Mouse (Mus musculus): Measurements from ENCODE around the gene Aqp7.
A peak's percentile ranks its signal among the peaks of the same experiment; 100 is the strongest.

The Aqp7 gene

GRCm38 (mm10) chr4:41063894-41064673, 16.1 kb upstream of the Aqp7 start:
- no peak for DNase-seq (ENCODE audit: extremely low read depth, insufficient read length, low spot score)

DNA sequence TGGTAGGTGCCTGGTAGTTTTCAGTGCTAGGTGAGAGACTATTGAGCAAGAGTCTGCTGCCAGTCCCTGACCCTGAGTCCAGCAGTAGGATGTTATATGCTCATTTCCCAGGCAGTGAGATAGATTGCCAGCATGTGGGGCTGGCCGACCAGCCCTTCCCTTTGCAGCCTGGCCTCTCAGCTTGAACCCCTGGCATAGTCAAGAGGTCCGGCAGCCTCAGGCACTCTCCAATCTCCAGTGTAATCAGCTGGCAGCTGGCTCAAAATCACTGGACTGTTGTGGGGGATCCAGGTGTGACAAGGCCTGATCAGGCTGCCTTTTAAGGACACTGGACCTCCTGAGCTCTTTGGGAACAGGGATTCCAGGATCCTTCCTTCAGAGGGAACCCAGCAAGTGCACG, 15.4 kb upstream of the Aqp7 start:
- no peak for DNase-seq (ENCODE audit: extremely low read depth, insufficient read length, low spot score)

- peak; percentile 35 for DNase-seq (ENCODE audit: extremely low read depth, insufficient read length, low spot score)
Observed at GRCm38 (mm10) chr4:41057361-41057760, 9.4 kb upstream of the Aqp7 start.

DNA sequence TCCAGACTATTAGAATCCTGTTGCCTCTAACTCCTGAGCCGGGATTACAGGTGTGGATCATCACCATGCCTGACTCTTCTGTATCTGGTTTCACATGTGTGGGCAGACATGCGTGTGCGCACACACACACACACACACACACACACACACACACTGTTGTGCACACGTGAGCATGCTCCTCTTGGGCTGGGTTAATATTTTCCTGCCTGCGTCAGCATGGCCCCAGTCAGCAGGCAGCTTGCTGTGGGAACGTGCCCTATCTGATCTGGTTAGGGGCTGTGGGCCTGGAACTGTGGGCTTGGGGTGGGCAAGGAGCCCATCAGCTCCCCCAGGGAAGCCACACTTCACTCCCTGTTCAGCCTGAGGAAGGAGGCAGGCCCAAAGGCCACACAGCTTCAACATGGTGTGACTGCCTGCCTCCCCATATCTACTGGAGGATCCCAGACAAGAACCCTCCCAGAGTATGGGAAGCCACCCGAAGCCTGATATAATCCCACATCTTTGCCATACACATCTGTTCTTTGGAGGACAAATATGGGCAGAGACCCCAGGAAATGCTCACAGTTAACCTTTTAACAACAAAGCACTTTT, 8.9 kb upstream of the Aqp7 start:
- DNase-seq (ENCODE audit: extremely low read depth, insufficient read length, low spot score): no peak

DNA sequence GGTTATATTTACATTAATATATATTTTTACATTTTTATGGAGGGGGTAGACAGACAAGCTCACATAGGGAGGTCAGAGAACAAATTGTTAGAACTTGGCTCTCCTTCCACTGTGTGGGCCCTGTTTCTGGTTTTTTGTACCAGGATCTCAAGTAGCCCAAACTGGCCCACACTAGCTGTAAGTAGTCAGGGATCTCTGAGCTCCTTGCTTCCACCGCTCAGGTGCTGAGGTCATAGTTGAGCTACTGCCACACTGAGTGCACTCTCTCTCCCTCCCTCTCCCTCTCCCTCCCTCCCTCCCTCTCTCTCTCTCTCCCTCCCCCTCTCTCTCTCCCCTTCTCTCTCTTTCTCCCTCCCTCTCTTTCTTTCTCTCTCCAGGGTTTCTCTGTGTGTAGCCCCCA, 8.3 kb upstream of the Aqp7 start:
- no peak for DNase-seq (ENCODE audit: extremely low read depth, insufficient read length, low spot score)

DNA sequence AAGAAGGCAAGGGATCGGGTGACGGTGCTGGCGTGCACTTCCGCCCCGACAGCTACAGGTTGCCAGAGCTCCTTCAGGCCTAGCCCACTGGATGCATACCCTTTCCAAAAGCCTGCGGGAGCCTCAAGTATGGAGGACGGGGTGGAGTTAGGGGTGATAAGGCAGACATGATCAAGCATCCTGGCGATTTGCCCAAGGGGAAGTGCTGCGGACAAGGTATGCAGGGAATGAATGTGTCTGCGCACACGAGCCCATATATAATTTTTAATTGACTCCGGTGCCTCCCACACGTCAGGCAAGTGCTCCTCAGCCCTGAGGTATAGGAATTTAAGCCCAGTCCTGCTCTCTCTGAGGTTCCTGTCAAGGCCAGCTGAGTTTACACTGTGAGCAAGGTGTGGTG, 7.2 kb upstream of the Aqp7 start:
- no peak for DNase-seq (ENCODE audit: extremely low read depth, insufficient read length, low spot score)

DNA sequence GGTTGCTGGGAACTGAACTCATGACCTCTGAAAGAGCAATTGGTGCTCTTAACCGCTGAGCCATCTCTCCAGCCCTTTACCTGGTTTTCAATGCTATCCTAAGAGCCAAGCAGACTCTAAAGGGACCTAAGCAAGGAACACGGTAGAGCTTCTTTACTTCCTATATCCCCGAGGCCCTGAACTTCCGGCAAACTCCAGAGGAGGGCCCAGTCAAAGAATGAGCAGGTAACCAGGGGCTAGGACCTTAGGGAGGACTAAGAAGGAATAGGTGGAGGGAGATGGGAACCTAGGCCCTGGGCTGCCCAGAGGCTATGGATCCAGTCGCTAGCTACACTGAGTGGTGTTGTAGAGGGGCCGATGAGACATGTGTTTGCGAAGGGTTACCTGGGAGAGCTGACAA, 3.8 kb upstream of the Aqp7 start:
- DNase-seq (ENCODE audit: extremely low read depth, insufficient read length, low spot score): peak; percentile 39

GRCm38 (mm10) chr4:41050726-41051675, 3.1 kb upstream of the Aqp7 start:
- DNase-seq (ENCODE audit: extremely low read depth, insufficient read length, low spot score): peak; percentile 58

DNA sequence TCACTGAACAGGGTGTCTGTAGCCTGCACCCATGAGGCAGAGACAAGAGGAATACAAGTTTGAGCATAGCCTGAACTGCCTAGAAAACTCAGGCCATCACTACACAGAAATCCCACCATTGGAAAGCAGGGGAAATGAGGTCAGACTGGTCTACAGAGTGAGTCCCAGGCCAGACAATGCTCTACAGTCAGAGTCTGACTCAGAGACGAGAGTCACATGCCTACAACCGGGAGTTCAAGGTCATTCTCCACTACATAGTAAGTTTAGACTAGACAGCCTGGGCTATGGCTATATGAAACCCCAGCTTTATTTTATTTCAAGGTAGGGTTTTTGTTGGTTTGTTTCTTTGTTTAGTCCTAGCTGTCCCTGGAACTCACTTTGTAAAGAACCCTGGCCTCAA, 987 bp upstream of the Aqp7 start:
- no peak for DNase-seq (ENCODE audit: extremely low read depth, insufficient read length, low spot score)

GRCm38 (mm10) chr4:41046254-41046795, 1.6 kb downstream of the Aqp7 start:
- no peak for DNase-seq (ENCODE audit: extremely low read depth, insufficient read length, low spot score)

DNA sequence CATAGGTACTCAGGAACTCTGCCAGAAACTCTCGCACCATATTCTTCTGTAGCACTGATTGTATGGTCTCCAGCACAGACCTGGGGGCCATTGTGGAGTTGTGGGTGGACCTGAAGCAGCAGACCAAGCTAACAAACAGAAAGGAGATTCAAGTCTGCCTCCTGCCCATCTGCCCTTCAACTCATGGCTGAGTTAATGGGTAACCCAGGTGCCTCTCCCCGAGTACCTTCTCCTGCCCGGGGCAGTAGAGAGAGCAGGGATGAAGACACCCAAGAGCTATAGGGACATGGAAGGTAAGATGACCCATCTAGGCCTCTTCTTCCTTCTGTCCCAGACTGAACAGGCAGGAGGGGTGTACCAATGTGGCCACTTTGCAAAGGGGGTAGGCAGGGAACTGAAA, 2.7 kb downstream of the Aqp7 start:
- DNase-seq (ENCODE audit: extremely low read depth, insufficient read length, low spot score): no peak

DNA sequence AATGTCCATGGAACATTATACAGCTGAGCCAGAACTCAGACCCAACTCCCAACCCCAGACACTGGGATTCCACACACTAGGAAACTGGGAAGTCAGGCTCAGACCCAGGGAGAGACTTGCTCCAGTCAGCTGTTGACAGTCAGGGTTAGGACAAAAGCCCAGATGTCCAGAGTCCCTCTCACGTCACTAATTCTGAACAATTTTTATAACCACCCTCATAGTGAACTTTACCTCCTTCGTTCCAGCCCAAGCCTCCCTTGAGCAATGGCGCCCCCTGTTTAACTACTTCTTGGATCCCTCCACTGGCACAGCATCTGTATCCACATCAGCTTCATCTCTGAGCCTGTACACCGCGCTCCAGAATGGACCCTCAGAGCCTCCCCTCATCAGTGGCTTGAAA, 4.0 kb downstream of the Aqp7 start:
- no peak for DNase-seq (ENCODE audit: extremely low read depth, insufficient read length, low spot score)

- DNase-seq (ENCODE audit: extremely low read depth, insufficient read length, low spot score): no peak
Observed at GRCm38 (mm10) chr4:41042880-41043279, 5.1 kb downstream of the Aqp7 start.

DNA sequence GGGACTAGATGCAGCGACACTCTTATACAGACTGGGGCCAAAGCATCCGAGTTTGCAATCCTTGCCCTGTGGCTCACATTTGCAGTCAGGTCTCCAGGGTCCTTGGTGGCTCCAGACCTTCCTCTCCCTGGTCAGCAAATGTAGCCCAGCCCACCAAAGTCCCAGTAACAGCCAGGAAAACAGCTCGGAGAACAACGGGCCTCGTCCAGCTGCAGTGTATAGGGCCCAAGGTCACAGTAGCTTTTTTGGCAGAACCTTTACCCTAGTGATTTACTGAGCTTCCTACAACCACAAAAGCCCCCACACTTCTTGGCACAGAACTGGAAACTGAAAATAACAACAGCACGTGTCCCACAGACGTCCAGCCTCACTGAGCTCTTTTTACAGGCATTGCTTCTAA, 7.0 kb downstream of the Aqp7 start:
- DNase-seq (ENCODE audit: extremely low read depth, insufficient read length, low spot score): no peak

GRCm38 (mm10) chr4:41037942-41038341, 10.0 kb downstream of the Aqp7 start:
- DNase-seq (ENCODE audit: extremely low read depth, insufficient read length, low spot score): no peak

GRCm38 (mm10) chr4:41031242-41031641, 16.7 kb downstream of the Aqp7 start:
- DNase-seq (ENCODE audit: extremely low read depth, insufficient read length, low spot score): no peak

DNA sequence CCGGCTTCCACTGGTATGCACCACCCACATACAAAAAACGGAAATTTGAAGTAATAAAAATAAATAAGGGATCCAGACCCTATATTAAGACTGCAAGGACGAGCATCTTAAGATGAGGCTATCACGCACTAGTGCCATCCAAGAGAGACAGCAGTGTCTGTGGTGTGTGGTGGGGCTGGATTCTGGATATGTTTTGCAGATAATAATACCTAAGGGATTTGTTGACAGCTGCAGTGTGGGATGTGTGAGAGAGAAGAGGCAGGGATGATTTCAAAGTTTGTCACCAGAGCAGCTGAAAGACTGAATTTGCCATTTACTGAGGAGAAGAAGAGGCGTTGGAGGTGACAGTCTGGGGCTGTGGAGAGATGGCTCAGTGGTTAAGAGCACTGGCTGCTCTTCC, 18.6 kb downstream of the Aqp7 start:
- DNase-seq (ENCODE audit: extremely low read depth, insufficient read length, low spot score): no peak

DNA sequence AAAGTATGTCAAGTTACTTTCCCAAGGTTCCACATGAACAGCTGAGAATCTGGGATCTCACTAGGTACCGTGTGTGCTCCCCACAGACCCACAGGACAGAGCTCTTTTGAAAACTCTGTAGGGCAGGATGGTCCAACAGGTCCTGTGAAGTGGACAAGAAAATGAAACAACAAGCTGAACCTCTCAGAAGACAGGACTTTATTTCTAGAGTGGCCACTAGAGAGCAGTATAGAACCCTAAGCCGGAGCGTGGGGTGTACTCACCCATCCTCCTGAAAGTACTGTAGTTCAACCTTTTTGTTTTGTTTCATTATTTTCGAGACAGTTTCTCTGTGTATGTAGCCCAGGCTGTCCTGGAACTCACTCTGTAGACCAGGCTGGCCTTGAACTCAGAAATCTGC, 19.7 kb downstream of the Aqp7 start:
- no peak for DNase-seq (ENCODE audit: extremely low read depth, insufficient read length, low spot score)

DNA sequence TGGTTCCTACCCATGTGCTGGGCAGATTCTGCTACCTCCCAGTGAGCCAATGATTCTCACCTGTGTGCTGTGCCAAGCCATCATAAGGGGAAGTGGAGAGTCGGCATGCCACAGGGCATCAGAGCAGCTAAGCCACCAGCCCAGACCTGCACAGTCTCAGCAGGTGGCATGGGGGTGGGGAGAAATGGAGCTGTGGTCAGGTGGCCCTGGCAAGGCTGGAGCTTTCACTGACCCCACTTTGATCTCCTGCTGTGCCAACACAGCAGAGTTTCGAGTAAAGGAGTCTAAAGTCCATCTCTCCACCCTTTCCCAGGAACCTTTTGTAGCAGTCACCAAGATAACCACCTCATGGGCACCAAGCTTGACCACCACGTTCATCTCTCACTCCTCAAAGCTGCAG, 20.1 kb downstream of the Aqp7 start:
- DNase-seq (ENCODE audit: extremely low read depth, insufficient read length, low spot score): no peak

- no peak for DNase-seq (ENCODE audit: extremely low read depth, insufficient read length, low spot score)
Observed at GRCm38 (mm10) chr4:41026086-41026787, 21.7 kb downstream of the Aqp7 start.

DNA sequence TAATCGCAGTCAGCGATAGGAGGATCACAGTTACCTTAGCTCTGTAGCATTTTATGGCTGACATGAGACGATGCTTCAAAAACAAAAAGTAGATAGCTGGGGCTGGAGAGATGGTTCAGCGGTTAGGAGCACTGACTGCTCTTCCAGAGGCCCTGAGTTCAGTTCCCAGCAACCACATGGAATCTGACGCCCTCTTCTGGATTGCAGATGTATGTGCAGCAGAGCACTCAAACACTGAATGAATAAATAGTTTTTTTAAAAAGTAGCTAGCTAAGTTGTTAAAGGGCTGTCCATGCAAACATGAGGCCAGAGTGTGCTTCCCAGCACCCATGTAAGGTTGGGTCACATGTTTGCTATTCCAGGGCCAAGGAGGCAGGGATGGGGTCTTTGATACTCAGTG, 26.8 kb downstream of the Aqp7 start:
- DNase-seq (ENCODE audit: extremely low read depth, insufficient read length, low spot score): no peak

Data from 3134 (cell line).